Mouse (Mus musculus) heart, embryonic 12.5 days (tissue): ENCODE results near the gene Hsd17b2. TPM values are rescaled to one million over a fixed set of nuclear protein-coding genes. Genes with fewer than 3 reads are reported as not detected.

ENCODE experiments used
- ATAC-seq: fragments of 200-750 bp; cut with Nextera tagmentation; 2 replicates; pipeline ENCODE4 v1.8.0; 2017; ENCODE audit warnings: moderate TSS enrichment, moderate library complexity; ENCODE audit not compliant: insufficient number of reproducible peaks, low FRiP score
- H3K27ac ChIP-seq: fragments of 300-500 bp; sonication (generic); 2 replicates; pipeline ENCODE4 v1.5.1; 2016; ENCODE audit warnings: mild to moderate bottlenecking, moderate library complexity; ENCODE audit not compliant: poor library complexity, severe bottlenecking
- H3K27me3 ChIP-seq: fragments of 300-500 bp; sonication (generic); replicated peaks from 2 replicates; pipeline ENCODE4 v1.6.1; 2016; ENCODE audit warnings: mild to moderate bottlenecking, moderate library complexity
- H3K36me3 ChIP-seq: fragments of 300-500 bp; sonication (generic); 2 replicates; pipeline ENCODE4 v1.6.1; 2016; ENCODE audit warnings: mild to moderate bottlenecking, moderate library complexity
- H3K4me1 ChIP-seq: fragments of 300-500 bp; sonication (generic); replicated peaks from 2 replicates; pipeline ENCODE4 v1.6.1; 2016; ENCODE audit warnings: mild to moderate bottlenecking
- H3K4me2 ChIP-seq: fragments of 300-500 bp; sonication (generic); 2 replicates; pipeline ENCODE4 v1.6.1; 2016; ENCODE audit warnings: mild to moderate bottlenecking, moderate library complexity
- H3K4me3 ChIP-seq: fragments of 300-500 bp; sonication (generic); 2 replicates; pipeline ENCODE4 v1.5.1; 2016; ENCODE audit warnings: mild to moderate bottlenecking
- H3K9ac ChIP-seq: fragments of 300-500 bp; sonication (generic); 2 replicates; pipeline ENCODE4 v1.6.1; 2016; ENCODE audit warnings: mild to moderate bottlenecking, moderate library complexity
- H3K9me3 ChIP-seq: fragments of 300-500 bp; sonication (generic); replicated peaks from 2 replicates; pipeline ENCODE4 v1.6.1; 2016; ENCODE audit warnings: mild to moderate bottlenecking, moderate library complexity
- WGBS: fragments of 180-500 bp; shearing (Covaris S2); methylation state at CpG from one replicate; pipeline ENCODE4 v1.1.7; 2016; 5-methylcytosine and 5-hydroxymethylcytosine counted together
- polyA plus RNA-seq: library from polyadenylated mRNA; unstranded; fragments of >200 nt; fragmentation: Nextera tagmentation; extraction: Ambion mirVana; gene quantifications from 2 replicates; pipeline ENCODE4 v1.2.1, GENCODE M21; 2016

Hsd17b2 gene
- polyA plus RNA-seq, 1 experiment from 2014 or later = 0.57 TPM

DNA sequence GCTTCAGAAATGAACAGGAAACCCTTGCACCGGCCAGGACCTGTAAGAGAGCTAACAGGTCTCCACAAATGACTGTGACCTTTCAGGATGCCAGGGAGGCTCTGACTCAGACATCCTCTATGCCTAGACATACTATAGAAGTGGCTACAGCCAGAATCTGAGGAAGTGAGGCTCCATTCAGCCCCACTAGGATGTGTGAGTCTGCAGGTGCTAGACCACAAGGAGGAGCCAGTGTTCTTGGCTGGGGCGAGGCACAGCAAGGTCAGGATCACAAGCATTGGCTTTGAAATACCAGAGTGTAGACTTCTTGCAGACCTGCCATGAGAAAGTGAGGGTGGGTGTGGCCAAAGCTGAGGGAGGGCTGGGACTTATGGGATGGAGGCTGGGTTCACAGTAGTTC, 70.9 kb downstream of the Hsd17b2 start:
- no peak overlapping the region for H3K27ac ChIP-seq
- H3K9me3 ChIP-seq = no peaks in the 10 kb centered on the region
- ATAC-seq = no peak
- H3K27me3 ChIP-seq = no peaks in the 10 kb centered on the region
- no peak overlapping the region for H3K4me2 ChIP-seq
- no peak overlapping the region for H3K4me3 ChIP-seq
- H3K36me3 ChIP-seq = no peaks in the 10 kb centered on the region
- H3K4me1 ChIP-seq = no peaks in the 10 kb centered on the region
- H3K9ac ChIP-seq = no peak overlapping the region
- WGBS = 46% methylated on average over 2 of the region's 2 CpGs

DNA sequence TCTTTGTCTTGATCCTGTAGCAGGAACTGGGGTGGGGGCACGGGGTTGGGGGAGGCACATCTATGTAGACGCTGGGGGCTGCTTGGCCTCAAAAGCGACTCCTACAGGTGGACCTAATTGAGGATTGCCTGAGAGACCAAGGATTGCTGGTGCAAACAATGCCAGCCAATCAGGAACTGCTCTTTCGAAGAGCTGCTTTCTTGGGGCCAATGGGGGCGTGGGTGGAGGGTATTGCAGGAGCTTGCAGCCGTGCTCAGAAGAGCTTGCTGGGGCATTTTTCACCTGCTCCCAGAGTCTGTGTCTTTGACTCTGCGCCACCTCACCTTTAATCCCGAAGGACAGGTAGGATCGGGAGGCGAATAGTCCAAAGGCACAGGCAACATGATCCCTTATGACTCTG, 73.9 kb downstream of the Hsd17b2 start:
- WGBS = 40% methylated on average over 10 of the region's 10 CpGs
- no peak overlapping the region for H3K4me3 ChIP-seq
- H3K27ac ChIP-seq = no peak overlapping the region

DNA sequence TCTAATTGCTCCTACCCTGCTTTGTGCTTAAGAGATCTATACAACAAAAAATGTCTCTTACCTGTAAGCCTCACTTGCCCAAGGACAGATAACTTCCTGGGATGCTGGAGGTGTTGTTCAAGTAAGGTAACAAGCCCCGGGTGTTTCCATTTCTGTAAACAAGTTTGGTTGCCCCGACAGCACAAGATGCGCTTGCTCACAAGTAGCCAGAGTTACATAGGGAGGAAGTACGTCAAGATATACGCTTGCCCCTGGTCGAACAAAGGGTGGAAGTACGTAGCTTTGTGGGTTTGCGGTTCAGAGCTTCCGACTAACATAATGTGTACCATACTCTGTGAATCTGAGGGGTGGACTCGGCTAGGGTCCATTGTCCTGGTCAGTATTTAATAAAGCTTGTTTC, 74.4 kb downstream of the Hsd17b2 start:
- ATAC-seq = no peak
- H3K4me1 ChIP-seq = no peaks in the 10 kb centered on the region
- H3K27ac ChIP-seq = no peak overlapping the region
- H3K4me2 ChIP-seq = no peak overlapping the region
- WGBS = 75% methylated on average over 10 of the region's 10 CpGs
- no peak overlapping the region for H3K9ac ChIP-seq
- H3K27me3 ChIP-seq = no peaks in the 10 kb centered on the region
- no peaks in the 10 kb centered on the region for H3K9me3 ChIP-seq
- no peaks in the 10 kb centered on the region for H3K36me3 ChIP-seq
- H3K4me3 ChIP-seq = no peak overlapping the region

More for the DNA sequence above, 73.9 kb downstream of the Hsd17b2 start:
- ATAC-seq = no peak
- Histone ChIP-seq H3K4me1 (no peaks in the 10 kb centered on the region), H3K9ac (no peak overlapping the region), H3K27me3 (no peaks in the 10 kb centered on the region), H3K36me3 (no peaks in the 10 kb centered on the region), H3K9me3 (no peaks in the 10 kb centered on the region), H3K4me2 (no peak overlapping the region)

DNA sequence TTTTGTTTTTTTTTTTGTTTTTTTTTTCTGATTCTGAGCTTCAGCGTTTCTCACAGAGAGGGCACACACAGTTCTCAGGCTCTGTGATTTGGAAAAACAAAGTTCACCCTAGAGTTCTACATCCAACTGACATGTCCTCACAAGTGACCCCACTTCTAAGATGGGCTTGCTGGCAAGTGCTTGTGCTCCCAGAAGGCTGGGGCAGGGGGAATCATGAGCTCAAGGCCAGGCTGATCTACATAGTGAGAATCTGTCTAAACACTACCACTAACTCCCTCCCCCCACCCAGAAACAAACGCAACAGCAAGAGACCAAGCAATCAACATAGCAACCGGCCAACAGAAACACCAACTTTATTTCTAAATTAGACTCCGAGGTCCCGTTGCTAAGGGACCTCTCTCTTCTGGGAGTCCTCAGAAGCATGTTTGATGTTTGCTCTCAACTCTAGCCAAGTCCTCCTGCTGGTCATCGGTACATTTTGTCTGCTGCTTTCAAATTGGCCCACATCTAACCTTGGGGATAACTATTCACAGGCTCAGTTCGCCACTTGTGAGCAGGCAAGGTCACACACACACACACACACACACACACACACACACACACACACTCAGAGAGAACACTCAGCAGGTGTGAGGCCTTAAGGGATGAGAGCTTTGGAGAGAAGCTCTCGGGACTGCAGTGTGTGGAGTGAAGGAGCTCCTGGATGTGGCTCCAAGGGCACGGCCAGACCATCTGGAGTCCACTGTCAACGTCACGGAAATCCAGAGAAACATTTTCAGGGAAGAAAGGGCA, 77.0 kb downstream of the Hsd17b2 start:
- Histone ChIP-seq H3K4me2 (no peak overlapping the region), H3K36me3 (no peaks in the 10 kb centered on the region), H3K27ac (no peak overlapping the region), H3K9me3 (no peaks in the 10 kb centered on the region), H3K27me3 (no peaks in the 10 kb centered on the region), H3K9ac (no peak overlapping the region), H3K4me1 (no peaks in the 10 kb centered on the region), H3K4me3 (no peak overlapping the region)
- 70% methylated on average over 11 of the region's 11 CpGs for WGBS
- no peak for ATAC-seq

DNA sequence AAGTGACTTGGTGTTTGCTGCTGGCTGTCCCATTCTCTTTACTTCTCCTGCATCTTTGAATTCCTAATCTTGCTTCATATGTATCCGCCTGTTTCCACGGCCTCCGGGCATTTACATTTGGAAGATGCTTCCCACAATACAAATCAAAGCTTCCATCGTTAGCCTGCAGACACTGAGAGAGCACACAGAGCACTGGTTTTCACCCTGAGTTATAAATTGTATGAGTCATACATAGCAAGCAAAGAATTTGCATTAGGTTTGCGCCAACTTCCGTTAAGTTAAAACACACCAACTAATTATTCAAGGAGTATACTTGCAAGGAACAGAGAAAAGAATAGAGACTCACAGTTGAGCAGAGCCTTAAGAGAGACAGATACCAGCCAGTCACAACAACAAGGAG, 77.6 kb downstream of the Hsd17b2 start:
- Histone ChIP-seq H3K27ac (no peak overlapping the region), H3K4me3 (no peak overlapping the region), H3K27me3 (no peaks in the 10 kb centered on the region), H3K4me1 (no peaks in the 10 kb centered on the region), H3K9me3 (no peaks in the 10 kb centered on the region), H3K9ac (no peak overlapping the region), H3K4me2 (no peak overlapping the region), H3K36me3 (no peaks in the 10 kb centered on the region)
- no peak for ATAC-seq
- 87% methylated on average over 6 of the region's 6 CpGs for WGBS

DNA sequence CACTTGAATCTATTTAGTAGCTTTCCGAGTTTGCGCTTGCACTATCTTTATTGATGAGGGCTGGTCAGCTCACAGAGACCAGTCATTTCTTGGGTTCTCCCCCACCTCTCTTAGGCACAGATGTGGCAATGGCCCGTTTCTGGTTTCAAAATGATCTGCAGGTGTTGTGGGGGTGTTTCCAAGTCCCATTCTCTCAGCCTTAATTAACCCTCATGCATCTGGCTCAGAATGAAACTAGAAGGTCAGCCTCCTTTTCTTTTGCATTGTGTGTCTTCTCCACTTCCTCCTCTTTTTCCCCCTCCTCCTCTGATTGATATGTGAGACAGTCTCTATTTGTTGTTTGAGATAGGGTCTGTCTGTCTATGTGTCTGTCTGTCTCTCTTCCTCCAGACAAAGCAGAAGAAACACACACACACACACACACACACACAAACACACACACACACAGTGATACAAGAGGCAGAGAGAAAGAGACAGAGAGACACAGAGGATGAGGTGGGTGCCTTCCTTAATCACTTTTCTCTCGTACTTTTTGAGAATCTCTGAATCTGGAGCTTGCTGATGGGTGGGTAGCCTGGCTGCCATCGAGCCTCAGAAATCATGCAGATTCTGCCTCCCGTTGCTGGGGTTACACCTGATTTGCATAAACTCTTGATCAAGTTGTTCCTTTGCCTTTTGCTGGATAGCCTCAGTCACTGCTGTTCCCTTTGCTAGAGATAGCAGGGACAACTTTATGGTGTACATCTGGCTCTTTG, 79.8 kb downstream of the Hsd17b2 start:
- no peaks in the 10 kb centered on the region for H3K4me1 ChIP-seq
- no peak overlapping the region for H3K4me2 ChIP-seq
- no peaks in the 10 kb centered on the region for H3K36me3 ChIP-seq
- no peak overlapping the region for H3K4me3 ChIP-seq
- no peaks in the 10 kb centered on the region for H3K27me3 ChIP-seq
- ATAC-seq = no peak
- no peak overlapping the region for H3K9ac ChIP-seq
- 70% methylated on average over 6 of the region's 6 CpGs for WGBS
- no peaks in the 10 kb centered on the region for H3K9me3 ChIP-seq
- H3K27ac ChIP-seq = no peak overlapping the region

DNA sequence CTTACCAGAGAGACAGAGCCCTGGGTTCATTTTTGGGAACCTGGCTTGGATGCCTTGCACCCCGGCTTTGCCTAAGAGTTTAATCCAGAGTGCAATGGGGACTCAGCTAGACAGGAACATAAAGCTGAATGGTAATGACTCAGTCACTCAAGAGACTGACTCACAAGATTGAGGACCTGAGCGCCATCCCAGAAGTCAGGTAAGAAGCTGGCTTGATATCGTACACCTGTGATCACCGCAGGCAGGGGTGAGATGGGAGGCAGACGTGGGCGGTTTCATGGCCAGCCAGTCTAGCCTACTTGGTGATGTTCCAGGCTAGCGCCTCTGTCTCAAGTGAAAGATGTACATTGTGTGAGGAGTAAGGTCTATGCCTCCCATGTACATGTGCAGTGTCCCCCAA, 81.3 kb downstream of the Hsd17b2 start:
- Histone ChIP-seq H3K4me1 (no peaks in the 10 kb centered on the region), H3K4me2 (no peak overlapping the region), H3K27ac (no peak overlapping the region), H3K4me3 (no peak overlapping the region), H3K9me3 (peaks cover 14% of the 10 kb centered on the region), H3K36me3 (peaks cover 12% of the 10 kb centered on the region), H3K27me3 (no peaks in the 10 kb centered on the region), H3K9ac (no peak overlapping the region)
- 89% methylated on average over 7 of the region's 7 CpGs for WGBS
- ATAC-seq = no peak

DNA sequence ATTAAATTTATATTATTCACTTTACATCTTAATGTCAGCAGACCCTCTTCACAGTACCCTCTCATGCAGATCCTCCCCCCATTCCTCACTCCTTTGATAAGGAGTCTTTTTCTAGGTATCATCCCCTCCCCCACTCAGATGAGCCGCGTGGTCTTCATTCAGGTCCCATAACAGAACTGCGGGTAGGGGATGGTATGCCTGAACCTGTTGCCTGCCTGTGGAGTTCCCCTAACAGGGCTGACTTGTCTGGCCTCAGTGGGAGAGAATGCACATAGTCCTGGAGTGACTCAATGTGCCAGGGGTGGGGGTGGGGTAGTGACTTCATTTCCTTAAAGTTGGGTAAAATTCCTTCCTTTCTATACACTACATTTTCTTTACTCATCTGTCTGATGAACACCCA, 84.7 kb downstream of the Hsd17b2 start:
- Histone ChIP-seq H3K4me1 (no peaks in the 10 kb centered on the region), H3K4me3 (no peak overlapping the region), H3K27ac (no peak overlapping the region), H3K4me2 (no peak overlapping the region), H3K27me3 (no peaks in the 10 kb centered on the region), H3K9ac (no peak overlapping the region), H3K9me3 (peaks cover 15% of the 10 kb centered on the region), H3K36me3 (peaks cover 42% of the 10 kb centered on the region)
- no peak for ATAC-seq
- WGBS = 81% methylated on average over 3 of the region's 3 CpGs

DNA sequence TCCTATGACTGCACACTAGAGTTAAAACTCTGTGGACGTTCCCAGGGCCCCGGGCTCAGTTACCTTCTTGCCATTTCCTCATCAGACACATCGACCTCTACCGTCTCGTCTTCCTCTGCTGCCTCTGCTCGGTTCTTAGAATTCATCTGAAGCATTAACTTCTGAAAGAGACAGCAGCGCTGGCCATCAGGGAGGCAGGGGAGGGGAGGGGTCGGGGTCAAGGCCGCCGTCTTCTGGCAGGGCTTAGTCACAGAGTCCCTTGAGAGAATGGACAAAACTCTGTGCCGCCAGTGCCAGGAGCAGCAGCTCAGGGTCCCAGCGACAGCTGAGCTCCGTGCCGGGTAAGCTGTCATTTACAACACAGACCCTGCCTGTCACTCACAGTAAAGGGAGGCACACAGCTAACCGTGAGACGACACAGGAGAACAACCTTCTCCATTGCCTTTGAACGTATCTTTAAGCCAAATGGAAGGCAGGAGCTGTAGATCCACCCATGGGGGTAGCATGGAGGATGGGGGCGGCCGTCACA, 91.0 kb downstream of the Hsd17b2 start:
- no peaks in the 10 kb centered on the region for H3K27me3 ChIP-seq
- H3K36me3 ChIP-seq = peaks cover 92% of the 10 kb centered on the region
- WGBS = 89% methylated on average over 19 of the region's 19 CpGs
- H3K4me1 ChIP-seq = no peaks in the 10 kb centered on the region
- ATAC-seq = no peak
- no peak overlapping the region for H3K9ac ChIP-seq
- H3K27ac ChIP-seq = no peak overlapping the region
- H3K9me3 ChIP-seq = peaks cover 5% of the 10 kb centered on the region; the same call in 1 of the 2 replicates
- no peak overlapping the region for H3K4me2 ChIP-seq
- no peak overlapping the region for H3K4me3 ChIP-seq

DNA sequence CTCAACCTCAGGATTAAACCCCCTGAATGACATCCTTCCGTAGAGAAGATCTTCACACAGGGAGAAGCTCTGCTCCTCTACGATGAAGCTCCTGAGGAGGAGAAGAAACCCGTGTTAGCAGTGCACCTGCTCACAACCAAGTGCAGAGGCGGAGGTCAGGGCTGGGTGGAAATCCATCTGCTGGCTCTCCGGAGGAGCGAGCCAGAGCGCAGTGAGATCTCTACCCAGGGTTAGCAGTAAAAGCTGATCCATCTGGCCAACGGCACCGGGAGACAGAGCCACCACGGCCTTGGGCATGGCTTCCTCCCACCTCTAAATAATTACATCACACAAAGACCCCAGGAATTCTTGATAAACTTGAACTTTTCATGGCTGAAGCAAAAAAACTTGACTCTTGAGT, 92.9 kb downstream of the Hsd17b2 start:
- Histone ChIP-seq H3K27me3 (no peaks in the 10 kb centered on the region), H3K4me1 (no peaks in the 10 kb centered on the region), H3K27ac (no peak overlapping the region), H3K4me3 (no peak overlapping the region), H3K4me2 (no peak overlapping the region), H3K9ac (no peak overlapping the region), H3K9me3 (no peaks in the 10 kb centered on the region), H3K36me3 (peaks cover 90% of the 10 kb centered on the region)
- WGBS = 94% methylated on average over 10 of the region's 10 CpGs
- no peak for ATAC-seq

DNA sequence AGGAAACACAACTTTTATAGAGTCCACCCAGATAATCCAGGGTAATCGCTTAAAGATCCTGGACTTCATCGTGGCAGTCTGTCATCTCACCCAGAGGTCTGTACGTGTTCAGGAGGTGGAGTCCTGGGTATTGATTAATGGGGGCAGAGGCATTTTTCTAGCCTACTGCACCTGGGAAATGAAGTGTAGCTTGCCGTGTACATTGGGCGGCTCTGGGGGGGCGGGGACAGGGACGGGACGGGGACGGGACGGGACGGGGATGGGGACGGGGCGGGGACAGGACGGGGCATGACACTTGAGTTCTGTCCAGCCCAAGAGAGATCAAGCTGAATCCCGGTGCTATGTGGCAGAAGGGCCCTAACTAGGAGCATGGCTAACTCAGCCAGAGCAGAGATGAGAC, 94.8 kb downstream of the Hsd17b2 start:
- peaks cover 73% of the 10 kb centered on the region for H3K36me3 ChIP-seq
- WGBS = 90% methylated on average over 15 of the region's 15 CpGs
- peaks cover 15% of the 10 kb centered on the region for H3K4me1 ChIP-seq
- H3K27ac ChIP-seq = no peak overlapping the region
- no peak overlapping the region for H3K4me2 ChIP-seq
- no peak for ATAC-seq
- H3K4me3 ChIP-seq = no peak overlapping the region
- H3K27me3 ChIP-seq = no peaks in the 10 kb centered on the region
- H3K9me3 ChIP-seq = no peaks in the 10 kb centered on the region
- no peak overlapping the region for H3K9ac ChIP-seq
